Mouse (Mus musculus): ENCODE data around the gene Spire2. TPM values are rescaled to one million over a fixed set of nuclear protein-coding genes. Genes with fewer than 3 reads are reported as not detected.

Gene Spire2
- polyA plus RNA-seq, 1 experiment from 2014 or later, result 1.6 TPM

GRCm38 (mm10) chr8:123415967-123416943 is 83.7 kb downstream of the Spire2 start:
- 72% methylated on average over 8 of the region's 8 CpGs for WGBS
- H3K4me2 ChIP-seq (replicated peaks; ENCODE audit: low read depth, low read length), result no peak overlapping the region

DNA sequence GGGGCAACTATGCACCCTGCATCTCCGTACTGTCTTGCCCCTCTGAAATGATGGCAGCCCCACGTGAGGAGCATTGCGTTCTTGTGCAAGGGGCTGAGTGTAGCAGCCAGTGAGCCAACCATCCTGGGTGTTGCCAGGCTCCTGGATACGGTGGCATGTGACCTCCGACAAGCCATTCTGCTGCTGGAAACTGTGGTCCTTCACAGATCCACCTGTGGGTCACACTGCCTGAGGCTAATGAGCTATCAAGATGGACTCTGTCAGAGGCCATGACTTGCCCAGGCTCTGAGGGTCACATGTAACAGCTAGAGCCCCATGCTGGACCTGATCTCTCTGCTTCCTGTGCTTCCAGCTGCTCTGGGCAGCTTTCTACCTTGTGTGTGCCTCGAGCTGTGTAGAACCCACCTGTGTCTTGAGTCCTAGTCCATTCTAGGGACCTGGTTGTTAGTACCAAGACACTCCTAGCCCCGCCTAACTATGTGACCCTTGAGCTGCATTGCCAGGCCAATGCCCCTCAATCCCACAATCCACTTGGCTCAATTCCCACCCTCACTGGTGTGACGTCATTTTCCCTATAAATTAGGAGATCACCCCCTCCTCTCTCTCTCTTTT is 84.5 kb downstream of the Spire2 start:
- no peak overlapping the region for H3K4me3 ChIP-seq (ENCODE audit: low read depth, low read length)
- WGBS, result 57% methylated on average over 8 of the region's 8 CpGs
- ATAC-seq (no peak), DNase-seq (ENCODE audit: low spot score) (no peak)
- no peaks in the 10 kb centered on the region for H3K36me3 ChIP-seq (ENCODE audit: insufficient read depth, low read length)
- H3K9me3 ChIP-seq (ENCODE audit: low read length), result no peaks in the 10 kb centered on the region
- TF ChIP-seq EP300 (IDR thresholded peaks at IDR 0.05) (no peak), CTCF (IDR thresholded peaks at IDR 0.05) (no peak)
- peaks cover 7% of the 10 kb centered on the region; the same call in 1 of the 2 replicates for H3K27me3 ChIP-seq (replicated peaks; ENCODE audit: insufficient read depth, low read length)
- no peak overlapping the region for H3K27ac ChIP-seq (ENCODE audit: low read length)
- H3K4me1 ChIP-seq (ENCODE audit: insufficient read depth, low read depth, low read length), result no peaks in the 10 kb centered on the region
- H3K4me2 ChIP-seq (replicated peaks; ENCODE audit: low read depth, low read length), result no peak overlapping the region
- no peak overlapping the region for H3K9ac ChIP-seq (replicated peaks; ENCODE audit: low read depth)

More at GRCm38 (mm10) chr8:123415967-123416943, 83.7 kb downstream of the Spire2 start:
- Histone ChIP-seq H3K9ac (replicated peaks; ENCODE audit: low read depth) (no peak overlapping the region), H3K27me3 (replicated peaks; ENCODE audit: insufficient read depth, low read length) (peaks cover 15% of the 10 kb centered on the region), H3K9me3 (ENCODE audit: low read length) (no peaks in the 10 kb centered on the region), H3K4me3 (ENCODE audit: low read depth, low read length) (no peak overlapping the region), H3K4me1 (ENCODE audit: insufficient read depth, low read depth, low read length) (no peaks in the 10 kb centered on the region), H3K27ac (ENCODE audit: low read length) (no peak overlapping the region), H3K36me3 (ENCODE audit: insufficient read depth, low read length) (no peaks in the 10 kb centered on the region)
- no peak for DNase-seq (ENCODE audit: low spot score)
- no peak for ATAC-seq
- TF ChIP-seq EP300 (IDR thresholded peaks at IDR 0.05), result no peak
- TF ChIP-seq CTCF (IDR thresholded peaks at IDR 0.05), result peak; percentile 47

Other genes with a start within 250 kb of the Spire2 start
- gene Rpl13, start 230.4 kb upstream of the Spire2 start, polyA plus RNA-seq (2015; fragmentation: Nextera tagmentation; extraction: Ambion mirVana), result 1,019 and 1,086 TPM in 2 replicates
- 0.94 and 1.3 TPM in 2 replicates for gene Cpne7, start 215.3 kb upstream of the Spire2 start, polyA plus RNA-seq (2015; fragmentation: Nextera tagmentation; extraction: Ambion mirVana)
- gene Sult5a1, start 174.4 kb upstream of the Spire2 start, polyA plus RNA-seq (2015; fragmentation: Nextera tagmentation; extraction: Ambion mirVana), result 18.3 TPM in 2 replicates
- 98.1 and 104 TPM in 2 replicates for gene Dpep1, start 146.5 kb upstream of the Spire2 start, polyA plus RNA-seq (2015; fragmentation: Nextera tagmentation; extraction: Ambion mirVana)
- gene Chmp1a, start 120.0 kb upstream of the Spire2 start, polyA plus RNA-seq (2015; fragmentation: Nextera tagmentation; extraction: Ambion mirVana), result 127 and 130 TPM in 2 replicates
- gene Spata33, start 119.9 kb upstream of the Spire2 start, polyA plus RNA-seq (2015; fragmentation: Nextera tagmentation; extraction: Ambion mirVana), result 3.2 and 4.8 TPM in 2 replicates
- gene Cdk10, start 107.9 kb upstream of the Spire2 start, polyA plus RNA-seq (2015; fragmentation: Nextera tagmentation; extraction: Ambion mirVana), result 23.4 and 28.3 TPM in 2 replicates
- gene Spata2l, start 96.5 kb upstream of the Spire2 start, polyA plus RNA-seq (2015; fragmentation: Nextera tagmentation; extraction: Ambion mirVana), result 4.8 TPM in 2 replicates
- 14.4 and 14.6 TPM in 2 replicates for gene Zfp276, start 78.5 kb upstream of the Spire2 start, polyA plus RNA-seq (2015; fragmentation: Nextera tagmentation; extraction: Ambion mirVana)
- gene Vps9d1, start 78.4 kb upstream of the Spire2 start, polyA plus RNA-seq (2015; fragmentation: Nextera tagmentation; extraction: Ambion mirVana), result 14.0 and 14.3 TPM in 2 replicates
- gene Fanca, start 14.1 kb upstream of the Spire2 start, polyA plus RNA-seq (2015; fragmentation: Nextera tagmentation; extraction: Ambion mirVana), result 4.5 and 6.0 TPM in 2 replicates
- 133 and 144 TPM in 2 replicates for gene Tcf25, start 41.0 kb downstream of the Spire2 start, polyA plus RNA-seq (2015; fragmentation: Nextera tagmentation; extraction: Ambion mirVana)
- gene Mc1r, start 74.4 kb downstream of the Spire2 start, polyA plus RNA-seq (2015; fragmentation: Nextera tagmentation; extraction: Ambion mirVana), result not detected in 2 replicates
- gene Tubb3, start 78.7 kb downstream of the Spire2 start, polyA plus RNA-seq (2015; fragmentation: Nextera tagmentation; extraction: Ambion mirVana), result 0.42 and 0.58 TPM in 2 replicates
- 11.2 and 11.6 TPM in 2 replicates for gene Def8, start 90.8 kb downstream of the Spire2 start, polyA plus RNA-seq (2015; fragmentation: Nextera tagmentation; extraction: Ambion mirVana)
- gene Afg3l1, start 145.2 kb downstream of the Spire2 start, polyA plus RNA-seq (2015; fragmentation: Nextera tagmentation; extraction: Ambion mirVana), result 28.3 and 32.1 TPM in 2 replicates
- 1.7 and 1.8 TPM in 2 replicates for gene Dbndd1, start 182.8 kb downstream of the Spire2 start, polyA plus RNA-seq (2015; fragmentation: Nextera tagmentation; extraction: Ambion mirVana)
- 19.6 and 21.5 TPM in 2 replicates for gene Gas8, start 186.1 kb downstream of the Spire2 start, polyA plus RNA-seq (2015; fragmentation: Nextera tagmentation; extraction: Ambion mirVana)